Mouse (Mus musculus) 3T3-L1 (cell line): ENCODE measurements around the gene Pacs2.

Source experiments
- DNase-seq: peaks from one replicate; pipeline ENCODE4 v3.0.0-alpha.2; 2015; ENCODE audit warnings: low read depth, low spot score

The Pacs2 gene

GRCm38 (mm10) chr12:113013604-113014558, at the start of gene Pacs2:
Gene Pacs2, plus strand, starts transcription at chr12:113014508.
- peak; percentile 76 for DNase-seq

GRCm38 (mm10) chr12:112965783-112966182, 48.5 kb upstream of the Pacs2 start:
- DNase-seq: no peak

- DNase-seq: no peak
Measured at GRCm38 (mm10) chr12:112968943-112969342, 45.4 kb upstream of the Pacs2 start.

GRCm38 (mm10) chr12:112969616-112970015, 44.7 kb upstream of the Pacs2 start:
- no peak for DNase-seq

GRCm38 (mm10) chr12:112974736-112975135, 39.6 kb upstream of the Pacs2 start:
- no peak for DNase-seq

- DNase-seq: no peak
Measured at GRCm38 (mm10) chr12:112976371-112977073, 37.8 kb upstream of the Pacs2 start, which contains the start of gene Btbd6. Gene Btbd6, plus strand, starts transcription at chr12:112976482.

GRCm38 (mm10) chr12:112977156-112977555, 37.2 kb upstream of the Pacs2 start:
- no peak for DNase-seq

- DNase-seq: no peak
Measured at GRCm38 (mm10) chr12:112982031-112982430, 32.3 kb upstream of the Pacs2 start.

GRCm38 (mm10) chr12:112985346-112985745, 29.0 kb upstream of the Pacs2 start:
- no peak for DNase-seq

GRCm38 (mm10) chr12:112987877-112988276, 26.4 kb upstream of the Pacs2 start:
- DNase-seq: no peak

GRCm38 (mm10) chr12:112990706-112991405, 23.5 kb upstream of the Pacs2 start:
- DNase-seq: peak; percentile 54

GRCm38 (mm10) chr12:112991444-112991843, 22.9 kb upstream of the Pacs2 start:
- no peak for DNase-seq

GRCm38 (mm10) chr12:112994153-112994552, 20.2 kb upstream of the Pacs2 start:
- no peak for DNase-seq

GRCm38 (mm10) chr12:112999569-113000293, 14.6 kb upstream of the Pacs2 start:
- DNase-seq: peak; percentile 50

- DNase-seq: peak; percentile 98
Measured at GRCm38 (mm10) chr12:113000294-113001132, 13.8 kb upstream of the Pacs2 start, which contains the start of gene Brf1. Gene Brf1, minus strand, starts transcription at chr12:113000704.

- no peak for DNase-seq
Measured at GRCm38 (mm10) chr12:113001133-113001474, 13.2 kb upstream of the Pacs2 start.

- DNase-seq: peak; percentile 50
Measured at GRCm38 (mm10) chr12:113002667-113003066, 11.6 kb upstream of the Pacs2 start.

- DNase-seq: no peak
Measured at GRCm38 (mm10) chr12:113004011-113004410, 10.3 kb upstream of the Pacs2 start.

- peak; percentile 60 for DNase-seq
Measured at GRCm38 (mm10) chr12:113004993-113005392, 9.3 kb upstream of the Pacs2 start.

- peak; percentile 86 for DNase-seq
Measured at GRCm38 (mm10) chr12:113011702-113012360, 2.5 kb upstream of the Pacs2 start.
